Mouse (Mus musculus) small intestine, adult 2 months (tissue): ENCODE measurements around the gene Sorcs2.

Experiments used
- CTCF ChIP-seq: fragments of 200-500 bp; IDR thresholded peaks from 2 replicates; pipeline ENCODE4 v1.5.1; 2012; ENCODE audit warnings: low read depth, mild to moderate bottlenecking, control low read depth, inconsistent platforms, low read length, moderate library complexity, mixed read lengths; ENCODE audit not compliant: insufficient replicate concordance, insufficient read length; ENCODE audit errors: extremely low read depth
- POLR2A ChIP-seq: fragments of 200-500 bp; IDR thresholded peaks from 2 replicates; pipeline ENCODE4 v1.6.1; 2012; ENCODE audit warnings: low read depth, mild to moderate bottlenecking, control low read depth, inconsistent platforms, low read length, moderate library complexity

GRCm38 (mm10) chr5:36385062-36385461, 12.9 kb downstream of the Sorcs2 start:
- TF ChIP-seq CTCF (no peak), POLR2A (no peak)
